Mouse (Mus musculus): Measurements from ENCODE around the gene Elobl. TPM values are rescaled to one million over a fixed set of nuclear protein-coding genes. Genes with fewer than 3 reads are reported as not detected.

Gene Elobl
- total RNA-seq, 1 experiment from 2014 or later: not detected

- ATAC-seq (ENCODE audit: extremely low read depth, insufficient number of reproducible peaks, low FRiP score, poor library complexity, severe bottlenecking): peak; percentile 96
Observed at GRCm38 (mm10) chr11:88993625-88994024, 26.9 kb upstream of the Elobl start.

GRCm38 (mm10) chr11:88993186-88993585 is 26.5 kb upstream of the Elobl start:
- no peak for ATAC-seq (ENCODE audit: extremely low read depth, insufficient number of reproducible peaks, low FRiP score, poor library complexity, severe bottlenecking)

GRCm38 (mm10) chr11:88989530-88989929 is 22.8 kb upstream of the Elobl start:
- ATAC-seq (ENCODE audit: extremely low read depth, insufficient number of reproducible peaks, low FRiP score, poor library complexity, severe bottlenecking): peak; percentile 62

GRCm38 (mm10) chr11:88988956-88989355 is 22.2 kb upstream of the Elobl start:
- no peak for ATAC-seq (ENCODE audit: extremely low read depth, insufficient number of reproducible peaks, low FRiP score, poor library complexity, severe bottlenecking)

GRCm38 (mm10) chr11:88986616-88987015 is 19.9 kb upstream of the Elobl start:
- ATAC-seq (ENCODE audit: extremely low read depth, insufficient number of reproducible peaks, low FRiP score, poor library complexity, severe bottlenecking): no peak

- no peak for ATAC-seq (ENCODE audit: extremely low read depth, insufficient number of reproducible peaks, low FRiP score, poor library complexity, severe bottlenecking)
Observed at GRCm38 (mm10) chr11:88981337-88981736, 14.6 kb upstream of the Elobl start.

GRCm38 (mm10) chr11:88977188-88977587 is 10.5 kb upstream of the Elobl start:
- ATAC-seq (ENCODE audit: extremely low read depth, insufficient number of reproducible peaks, low FRiP score, poor library complexity, severe bottlenecking): no peak

- ATAC-seq (ENCODE audit: extremely low read depth, insufficient number of reproducible peaks, low FRiP score, poor library complexity, severe bottlenecking): no peak
Observed at GRCm38 (mm10) chr11:88976320-88976719, 9.6 kb upstream of the Elobl start.

GRCm38 (mm10) chr11:88973776-88974701 is 7.3 kb upstream of the Elobl start:
- ATAC-seq (ENCODE audit: extremely low read depth, insufficient number of reproducible peaks, low FRiP score, poor library complexity, severe bottlenecking): peak; percentile 79

GRCm38 (mm10) chr11:88970202-88970732 is 3.5 kb upstream of the Elobl start, which contains the start of gene Coil:
Gene Coil, plus strand, starts transcription at chr11:88970252.
- no peak for ATAC-seq (ENCODE audit: extremely low read depth, insufficient number of reproducible peaks, low FRiP score, poor library complexity, severe bottlenecking)

- ATAC-seq (ENCODE audit: extremely low read depth, insufficient number of reproducible peaks, low FRiP score, poor library complexity, severe bottlenecking): no peak
Observed at GRCm38 (mm10) chr11:88958851-88959250, 7.9 kb downstream of the Elobl start.

- ATAC-seq (ENCODE audit: extremely low read depth, insufficient number of reproducible peaks, low FRiP score, poor library complexity, severe bottlenecking): peak; percentile 94
Observed at GRCm38 (mm10) chr11:88955217-88955969, 11.3 kb downstream of the Elobl start, which contains the start of gene Scpep1. Gene Scpep1, minus strand, starts transcription at chr11:88955465.

GRCm38 (mm10) chr11:88954803-88955202 is 11.9 kb downstream of the Elobl start:
- peak; percentile 49; the same call in 1 of the 2 replicates for ATAC-seq (ENCODE audit: extremely low read depth, insufficient number of reproducible peaks, low FRiP score, poor library complexity, severe bottlenecking)

- no peak for ATAC-seq (ENCODE audit: extremely low read depth, insufficient number of reproducible peaks, low FRiP score, poor library complexity, severe bottlenecking)
Observed at GRCm38 (mm10) chr11:88953582-88953981, 13.1 kb downstream of the Elobl start.

GRCm38 (mm10) chr11:88952117-88952516 is 14.6 kb downstream of the Elobl start:
- ATAC-seq (ENCODE audit: extremely low read depth, insufficient number of reproducible peaks, low FRiP score, poor library complexity, severe bottlenecking): no peak

- ATAC-seq (ENCODE audit: extremely low read depth, insufficient number of reproducible peaks, low FRiP score, poor library complexity, severe bottlenecking): no peak
Observed at GRCm38 (mm10) chr11:88951576-88951975, 15.2 kb downstream of the Elobl start.

- ATAC-seq (ENCODE audit: extremely low read depth, insufficient number of reproducible peaks, low FRiP score, poor library complexity, severe bottlenecking): no peak
Observed at GRCm38 (mm10) chr11:88950640-88951250, 16.0 kb downstream of the Elobl start.

- ATAC-seq (ENCODE audit: extremely low read depth, insufficient number of reproducible peaks, low FRiP score, poor library complexity, severe bottlenecking): peak; percentile 30
Observed at GRCm38 (mm10) chr11:88949802-88950639, 16.7 kb downstream of the Elobl start.

Measured in neutrophil, adult 5-6 weeks (primary cell).